In the genomic region with DNA sequence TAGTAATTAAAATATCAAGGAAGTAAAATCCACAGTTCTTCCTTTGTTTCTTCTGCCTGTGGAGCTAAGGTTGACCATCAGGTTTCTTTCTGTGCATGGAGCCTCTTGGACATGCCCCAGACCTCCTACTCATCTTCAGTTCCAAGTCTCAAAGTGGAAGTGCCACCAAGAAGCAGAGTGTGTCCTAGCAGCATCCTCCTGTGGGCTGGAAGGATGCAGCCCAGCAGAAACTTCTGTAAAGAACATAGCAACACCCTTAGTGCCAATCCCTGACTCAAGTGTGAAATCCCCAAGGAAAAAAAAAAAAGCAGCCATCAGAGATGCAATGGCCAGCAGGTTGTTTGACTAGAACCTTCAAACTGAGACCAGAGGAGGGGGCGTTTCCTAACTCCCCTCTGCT, we compare ENCODE assay signal across 18 mouse cellular contexts.
"Had no signal": no experiment of that assay in that cellular context is flagged by ENCODE, and none has a peak within 500 bp of the region (broad histone marks: within the 10 kb centered on the region; RNA-seq: fewer than 3 reads in every experiment).

No protein-coding gene starts in this region.

- H3K27ac ChIP-seq: liver, embryonic 15.5 days; lung, embryonic 15.5 days; macrophage; midbrain, embryonic 13.5 days; midbrain, embryonic 15.5 days; neural tube, embryonic 12.5 days had no signal

- H3K4me3 ChIP-seq: liver, embryonic 15.5 days; lung, embryonic 15.5 days; megakaryocyte, embryonic 14.5 days; midbrain, embryonic 13.5 days; midbrain, embryonic 15.5 days; neural tube, embryonic 12.5 days had no signal

- DNase-seq: liver, postnatal 0 days; lung, adult 2 months; lung, postnatal 14 days; lung, postnatal 36 days; retina, postnatal 1 day; right cerebral cortex, postnatal 14 days; right cerebral cortex, postnatal 4 days; spleen, adult 18-20 months; thymus, adult 2 months; thymus, postnatal 25 days; thymus, postnatal 4 days had no signal
